Mouse (Mus musculus) olfactory bulb, adult 2 months (tissue): ENCODE data around the gene Ldb2.

Experiments used
- CTCF ChIP-seq: fragments of 200-500 bp; IDR thresholded peaks from 2 replicates; pipeline ENCODE4 v1.5.1; 2012; ENCODE audit warnings: low read depth, mild to moderate bottlenecking, low read length, moderate library complexity; ENCODE audit not compliant: insufficient read depth
- POLR2A ChIP-seq: fragments of 200-500 bp; IDR thresholded peaks from 2 replicates; pipeline ENCODE4 v1.6.1; 2012; ENCODE audit warnings: mild to moderate bottlenecking, low read depth, low read length, moderate library complexity; ENCODE audit not compliant: insufficient read depth

DNA sequence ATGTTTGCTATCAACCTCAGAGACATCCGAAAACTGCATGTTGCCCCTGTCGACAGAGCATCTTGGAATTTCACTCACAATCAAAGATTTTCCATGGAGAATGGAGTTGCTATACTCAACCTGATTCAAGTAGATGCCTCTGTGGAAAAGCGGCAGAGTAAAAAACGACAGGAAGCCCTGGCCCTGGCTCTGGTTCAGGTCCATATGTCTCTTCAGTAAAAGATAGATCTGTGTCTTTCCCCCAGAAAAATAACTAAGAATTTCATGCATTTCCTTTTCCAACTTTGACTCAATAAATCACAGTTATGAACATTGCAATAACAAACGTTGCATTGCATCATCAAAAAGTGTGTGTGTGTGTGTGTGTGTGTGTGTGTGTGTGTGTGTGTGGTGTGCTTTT is 121.7 kb downstream of the Ldb2 start:
- TF ChIP-seq CTCF (no peak), POLR2A (no peak)
